Mouse (Mus musculus): ENCODE results near the gene Paf1.
A peak's percentile ranks its signal among the peaks of the same experiment; 100 is the strongest.

GRCm38 (mm10) chr7:28436271-28436904 is 43.6 kb downstream of the Paf1 start:
- TF ChIP-seq CTCF (IDR thresholded peaks at IDR 0.05; ENCODE audit: low read depth, low read length) = peak; percentile 76
- TF ChIP-seq POLR2A (IDR thresholded peaks at IDR 0.05; ENCODE audit: extremely low read depth, insufficient read depth, low read length) = 0 out of 2 replicates have a peak, but pooled peaks have one; percentile 48
